Mouse (Mus musculus) embryonic facial prominence, embryonic 12.5 days (tissue): ENCODE measurements at regions not wholly inside any gene's neighbourhood (a gene's known extent, or its start where the extent isn't known, plus 50 kb on each side); places are given as distances from the start of the nearest gene placed in this dataset.

Experiments
- ATAC-seq: fragments of 200-750 bp; cut with Nextera tagmentation; 2 replicates; pipeline ENCODE4 v1.8.0; 2017; ENCODE audit not compliant: insufficient number of reproducible peaks, insufficient read depth, low FRiP score, low TSS enrichment
- H3K27ac ChIP-seq: fragments of 300-500 bp; sonication (generic); 2 replicates; pipeline ENCODE4 v1.5.1; 2016; ENCODE audit warnings: mild to moderate bottlenecking
- H3K27me3 ChIP-seq: fragments of 300-500 bp; sonication (generic); 2 replicates; pipeline ENCODE4 v1.6.1; 2016; ENCODE audit warnings: mild to moderate bottlenecking, moderate library complexity
- H3K36me3 ChIP-seq: fragments of 300-500 bp; sonication (generic); 2 replicates; pipeline ENCODE4 v1.6.1; 2016; ENCODE audit warnings: mild to moderate bottlenecking
- H3K4me1 ChIP-seq: fragments of 300-500 bp; sonication (generic); 2 replicates; pipeline ENCODE4 v1.6.1; 2016
- H3K4me2 ChIP-seq: fragments of 300-500 bp; sonication (generic); replicated peaks from 2 replicates; pipeline ENCODE4 v1.6.1; 2016; ENCODE audit warnings: mild to moderate bottlenecking, moderate library complexity
- H3K4me3 ChIP-seq: fragments of 300-500 bp; sonication (generic); 2 replicates; pipeline ENCODE4 v1.5.1; 2016; ENCODE audit warnings: mild to moderate bottlenecking
- H3K9ac ChIP-seq: fragments of 300-500 bp; sonication (generic); 2 replicates; pipeline ENCODE4 v1.6.1; 2016; ENCODE audit warnings: mild to moderate bottlenecking, moderate library complexity
- H3K9me3 ChIP-seq: fragments of 300-500 bp; sonication (generic); 2 replicates; pipeline ENCODE4 v1.6.1; 2016; ENCODE audit warnings: mild to moderate bottlenecking, moderate library complexity
- WGBS: fragments of 180-500 bp; shearing (Covaris S2); methylation state at CpG from one replicate; pipeline ENCODE4 v1.1.7; 2016; 5-methylcytosine and 5-hydroxymethylcytosine counted together

DNA sequence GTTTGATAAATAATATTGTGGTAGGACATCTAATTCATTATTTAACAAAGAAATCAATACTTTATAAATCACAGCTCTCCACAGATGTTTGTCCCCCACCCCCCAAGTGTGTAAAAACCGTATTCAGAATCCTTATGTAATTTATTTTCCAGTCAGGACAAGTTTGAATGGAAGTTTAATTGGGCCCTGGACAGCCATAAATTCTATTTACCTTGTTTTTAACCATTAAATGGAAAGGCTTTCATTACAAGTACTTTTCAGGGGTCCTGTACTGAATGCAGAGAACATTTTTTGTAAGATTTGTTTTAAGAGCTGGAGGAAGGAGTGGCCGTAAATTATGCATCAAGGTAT is 384.7 kb upstream of the Robo2 start:
- Histone ChIP-seq H3K27ac (no peak overlapping the region), H3K4me3 (no peak overlapping the region), H3K4me1 (peaks cover 4% of the 10 kb centered on the region; the same call in 1 of the 2 replicates), H3K27me3 (no peaks in the 10 kb centered on the region), H3K4me2 (no peak overlapping the region), H3K9me3 (no peaks in the 10 kb centered on the region), H3K9ac (no peak overlapping the region), H3K36me3 (no peaks in the 10 kb centered on the region)
- ATAC-seq: no peak
- 69% methylated on average over 2 of the region's 2 CpGs for WGBS

- H3K9ac ChIP-seq: no peak overlapping the region
- no peaks in the 10 kb centered on the region for H3K36me3 ChIP-seq
- H3K4me3 ChIP-seq: no peak overlapping the region
- 43% methylated on average over 5 of the region's 5 CpGs for WGBS
- no peaks in the 10 kb centered on the region for H3K27me3 ChIP-seq
- no peaks in the 10 kb centered on the region for H3K9me3 ChIP-seq
- no peak overlapping the region for H3K4me2 ChIP-seq
- H3K4me1 ChIP-seq: peaks cover 4% of the 10 kb centered on the region; the same call in 1 of the 2 replicates
- ATAC-seq: no peak
- no peak overlapping the region for H3K27ac ChIP-seq
These were observed 384.0 kb upstream of the Robo2 start for GRCm38 (mm10) chr16:74795360-74796302.

DNA sequence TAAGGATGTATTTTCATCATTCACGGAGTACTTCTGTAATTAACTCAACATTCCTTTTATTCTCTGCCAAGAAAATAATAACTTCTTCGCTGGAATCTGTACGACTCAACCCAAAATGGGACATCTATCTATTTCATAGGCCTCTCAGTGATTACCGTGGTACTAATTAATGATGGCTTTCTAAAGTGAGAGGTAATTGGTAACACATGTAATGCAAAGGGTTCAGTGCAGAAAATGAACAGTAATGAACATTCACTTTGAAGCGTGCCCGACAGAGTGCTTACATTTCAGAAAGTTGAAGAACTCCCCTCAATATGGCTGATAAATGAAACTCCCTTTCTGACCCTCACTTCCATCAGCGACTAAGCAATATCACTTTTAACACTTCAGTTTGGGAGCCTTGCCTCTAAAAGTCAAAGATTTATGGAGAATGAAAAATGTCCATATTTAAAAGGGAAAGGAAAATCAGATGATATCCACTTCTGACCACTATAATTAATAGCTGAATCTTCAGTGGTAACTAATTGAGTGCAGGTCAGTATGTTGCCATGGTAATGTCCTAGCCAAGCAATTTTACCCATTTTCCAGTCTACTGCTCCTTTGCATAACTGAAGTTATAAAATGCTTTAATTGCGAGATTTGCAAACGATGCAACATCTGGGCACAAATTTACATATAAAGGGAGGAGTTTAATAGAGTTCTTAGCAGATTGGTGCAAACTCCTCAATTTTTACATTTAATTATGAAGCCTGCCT is 373.9 kb upstream of the Robo2 start:
- Histone ChIP-seq H3K4me3 (no peak overlapping the region), H3K9me3 (no peaks in the 10 kb centered on the region), H3K27me3 (no peaks in the 10 kb centered on the region), H3K4me1 (no peaks in the 10 kb centered on the region), H3K36me3 (no peaks in the 10 kb centered on the region), H3K4me2 (no peak overlapping the region), H3K27ac (no peak overlapping the region), H3K9ac (no peak overlapping the region)
- WGBS: 45% methylated on average over 9 of the region's 9 CpGs
- ATAC-seq: no peak

- Histone ChIP-seq H3K9me3 (no peaks in the 10 kb centered on the region), H3K4me1 (no peaks in the 10 kb centered on the region), H3K36me3 (no peaks in the 10 kb centered on the region), H3K27me3 (no peaks in the 10 kb centered on the region), H3K9ac (no peak overlapping the region), H3K27ac (no peak overlapping the region), H3K4me3 (no peak overlapping the region), H3K4me2 (no peak overlapping the region)
- no peak for ATAC-seq
- WGBS: 84% methylated on average over 2 of the region's 2 CpGs
These were observed 368.8 kb upstream of the Robo2 start for GRCm38 (mm10) chr16:74780388-74780787.

GRCm38 (mm10) chr16:74768264-74768663 is 356.6 kb upstream of the Robo2 start:
- Histone ChIP-seq H3K36me3 (no peaks in the 10 kb centered on the region), H3K4me2 (no peak overlapping the region), H3K9ac (no peak overlapping the region), H3K4me3 (no peak overlapping the region), H3K27ac (no peak overlapping the region), H3K4me1 (no peaks in the 10 kb centered on the region), H3K9me3 (no peaks in the 10 kb centered on the region), H3K27me3 (no peaks in the 10 kb centered on the region)
- no peak for ATAC-seq
- WGBS: 82% methylated on average over 4 of the region's 4 CpGs

DNA sequence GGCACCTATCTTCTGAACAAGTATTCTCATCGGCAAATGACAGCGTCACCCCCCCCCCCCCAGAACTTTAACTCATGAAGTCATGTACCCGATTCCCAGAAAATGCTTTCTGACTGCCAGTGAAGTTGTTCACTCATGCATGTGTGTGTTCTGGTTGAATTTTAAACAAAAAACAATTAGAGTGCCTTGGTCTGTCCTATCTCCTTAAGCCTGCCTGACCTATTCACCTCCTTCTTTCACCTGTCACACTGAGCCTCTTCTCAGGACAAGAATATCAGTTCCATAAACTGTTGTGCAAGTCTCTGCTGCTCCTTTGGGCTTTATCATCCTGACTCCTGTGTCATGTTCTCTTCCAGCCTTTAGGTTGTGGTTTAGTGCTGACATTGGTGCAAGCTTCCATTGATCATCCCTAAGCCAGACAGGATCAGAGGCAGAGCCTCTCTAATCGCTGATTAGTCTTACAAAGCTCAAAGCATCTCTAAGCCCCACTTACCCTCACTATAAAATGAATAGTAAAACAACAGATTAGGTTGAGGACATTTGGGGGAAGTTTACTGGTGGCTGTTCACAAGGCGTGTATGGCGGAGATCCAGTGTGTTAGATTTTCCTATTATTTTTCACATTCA is 345.2 kb upstream of the Robo2 start:
- Histone ChIP-seq H3K9me3 (no peaks in the 10 kb centered on the region), H3K9ac (no peak overlapping the region), H3K27me3 (no peaks in the 10 kb centered on the region), H3K27ac (no peak overlapping the region), H3K4me1 (no peaks in the 10 kb centered on the region), H3K36me3 (no peaks in the 10 kb centered on the region), H3K4me3 (no peak overlapping the region), H3K4me2 (no peak overlapping the region)
- no peak for ATAC-seq
- WGBS: 80% methylated on average over 6 of the region's 6 CpGs

- no peaks in the 10 kb centered on the region for H3K27me3 ChIP-seq
- no peak overlapping the region for H3K27ac ChIP-seq
- no peak overlapping the region for H3K4me3 ChIP-seq
- H3K4me2 ChIP-seq: no peak overlapping the region
- H3K9ac ChIP-seq: no peak overlapping the region
- H3K9me3 ChIP-seq: no peaks in the 10 kb centered on the region
- no peaks in the 10 kb centered on the region for H3K4me1 ChIP-seq
- H3K36me3 ChIP-seq: no peaks in the 10 kb centered on the region
- ATAC-seq: no peak
- 16% methylated on average over 3 of the region's 3 CpGs for WGBS
These were observed 339.3 kb upstream of the Robo2 start for GRCm38 (mm10) chr16:74750900-74751299.

DNA sequence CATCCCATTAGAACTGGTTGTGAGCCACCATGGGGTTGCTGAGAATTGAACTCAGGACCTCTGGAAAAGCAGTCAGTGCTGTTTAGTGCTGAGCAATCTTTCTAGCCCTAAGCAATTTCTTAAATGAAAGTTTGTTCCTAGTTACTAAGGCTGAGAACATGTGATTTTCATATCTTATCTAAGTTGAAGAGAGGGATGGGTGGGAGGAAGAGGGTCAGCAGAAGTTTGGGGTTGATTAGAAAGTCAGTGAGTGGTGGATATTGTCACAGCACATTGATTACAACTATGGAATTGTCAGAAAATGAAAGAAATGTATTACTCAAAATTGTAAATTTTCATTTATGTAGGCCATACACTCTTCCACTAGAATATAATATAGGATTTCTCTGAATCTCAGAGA is 337.4 kb upstream of the Robo2 start:
- no peaks in the 10 kb centered on the region for H3K27me3 ChIP-seq
- ATAC-seq: no peak
- no peaks in the 10 kb centered on the region for H3K36me3 ChIP-seq
- no peak overlapping the region for H3K4me2 ChIP-seq
- H3K27ac ChIP-seq: no peak overlapping the region
- no peaks in the 10 kb centered on the region for H3K4me1 ChIP-seq
- H3K9me3 ChIP-seq: no peaks in the 10 kb centered on the region
- H3K9ac ChIP-seq: no peak overlapping the region
- no peak overlapping the region for H3K4me3 ChIP-seq

- H3K4me1 ChIP-seq: no peaks in the 10 kb centered on the region
- H3K4me3 ChIP-seq: no peak overlapping the region
- H3K9ac ChIP-seq: no peak overlapping the region
- WGBS: 71% methylated on average over 3 of the region's 3 CpGs
- no peaks in the 10 kb centered on the region for H3K9me3 ChIP-seq
- H3K27me3 ChIP-seq: no peaks in the 10 kb centered on the region
- ATAC-seq: no peak
- H3K27ac ChIP-seq: no peak overlapping the region
- no peak overlapping the region for H3K4me2 ChIP-seq
- H3K36me3 ChIP-seq: no peaks in the 10 kb centered on the region
These were observed 331.9 kb upstream of the Robo2 start for GRCm38 (mm10) chr16:74743512-74743911.

DNA sequence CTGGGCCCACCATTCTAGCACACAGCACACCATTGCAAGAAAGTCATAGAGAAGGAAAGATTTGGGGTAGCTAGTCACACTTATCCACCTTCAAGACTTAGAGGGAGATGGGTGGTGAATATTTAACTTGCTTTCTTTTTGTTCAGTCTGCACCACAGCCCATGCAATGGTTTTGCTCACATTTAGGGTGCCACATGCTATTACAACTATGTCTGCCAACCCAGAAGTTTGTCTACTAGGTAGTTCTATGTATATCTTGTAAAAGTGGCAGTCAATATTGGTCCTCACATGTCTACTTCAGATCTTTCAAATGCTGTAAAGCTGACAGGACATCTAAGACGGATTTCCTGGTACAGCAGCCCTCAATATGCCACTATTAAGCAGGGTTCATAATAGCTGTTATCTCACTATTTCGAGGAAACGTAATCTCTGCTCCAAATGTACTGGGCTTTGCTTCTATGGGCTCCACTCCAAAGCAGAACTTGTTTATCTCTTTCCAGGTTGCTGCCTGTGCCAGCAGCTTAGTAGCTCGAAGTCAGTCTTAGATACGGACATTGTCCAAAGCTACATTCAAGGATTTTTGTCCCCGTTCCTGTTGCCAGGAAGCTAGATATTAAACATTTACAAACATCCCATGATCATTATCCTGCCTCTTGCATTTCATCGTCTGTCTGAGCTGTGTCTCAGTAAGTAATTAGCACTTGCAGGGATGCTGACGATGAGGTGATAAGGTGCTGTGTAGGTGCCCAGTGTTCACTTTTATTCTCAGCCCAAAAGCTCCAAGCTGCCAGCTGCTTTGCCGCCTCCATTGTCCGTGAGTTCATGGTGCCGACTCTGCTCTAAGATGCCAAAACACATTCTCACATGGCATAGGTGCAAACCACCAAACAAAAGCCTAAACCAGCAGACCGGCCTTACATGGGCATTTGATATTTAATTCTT is 327.8 kb upstream of the Robo2 start:
- H3K27ac ChIP-seq: no peak overlapping the region
- no peaks in the 10 kb centered on the region for H3K36me3 ChIP-seq
- no peaks in the 10 kb centered on the region for H3K27me3 ChIP-seq
- no peak overlapping the region for H3K4me3 ChIP-seq
- no peaks in the 10 kb centered on the region for H3K4me1 ChIP-seq
- no peak overlapping the region for H3K4me2 ChIP-seq
- no peak for ATAC-seq
- WGBS: 80% methylated on average over 12 of the region's 12 CpGs
- no peak overlapping the region for H3K9ac ChIP-seq
- no peaks in the 10 kb centered on the region for H3K9me3 ChIP-seq
